Comparison of ENCODE assay signal across 7 mouse cellular contexts in genomic region chr13:10359516-10360198, GRCm38 (mm10). TPM values are rescaled to one million over a fixed set of nuclear protein-coding genes. Genes with fewer than 3 reads are reported as not detected.
A peak's percentile ranks its signal among the peaks of the same experiment; 100 is the strongest.
DNase-seq lines count a peak whose midpoint lies in the region; ATAC-seq and TF ChIP-seq lines count a peak whose summit lies in the region.

No protein-coding gene starts in this region.

- 3% methylated on average over 26 of the region's 26 CpGs for WGBS in embryonic facial prominence, embryonic 10.5 days
- 2% methylated on average over 26 of the region's 26 CpGs for WGBS in hindbrain, embryonic 10.5 days
- 2% methylated on average over 26 of the region's 26 CpGs for WGBS in limb, embryonic 13.5 days
- 2% methylated on average over 26 of the region's 26 CpGs for WGBS in neural tube, embryonic 14.5 days

- peak overlapping the region; percentile 92 for H3K4me2 ChIP-seq in limb, embryonic 13.5 days (replicated peaks)
- peak overlapping the region; percentile 96 for H3K4me2 ChIP-seq in neural tube, embryonic 14.5 days (ENCODE audit: low read depth, low read length)

- ATAC-seq in limb, embryonic 13.5 days (ENCODE audit: low FRiP score, low read depth): 0 out of 2 replicates have a peak, but pooled peaks have one; percentile 16
- 0 out of 2 replicates have a peak, but pooled peaks have one; percentile 1 for ATAC-seq in neural tube, embryonic 14.5 days (ENCODE audit: low read depth)

- H3K9ac ChIP-seq in limb, embryonic 13.5 days: peak overlapping the region; percentile 65
- H3K9ac ChIP-seq in neural tube, embryonic 14.5 days (replicated peaks; ENCODE audit: low read depth, low read length): peak overlapping the region; percentile 59

- peaks cover 54% of the 10 kb centered on the region for H3K27me3 ChIP-seq in embryonic facial prominence, embryonic 10.5 days (replicated peaks; ENCODE audit: low read depth, poor library complexity, severe bottlenecking)
- H3K27me3 ChIP-seq in hindbrain, embryonic 10.5 days (ENCODE audit: insufficient read depth, poor library complexity, severe bottlenecking): peaks cover 61% of the 10 kb centered on the region
- peaks cover 58% of the 10 kb centered on the region for H3K27me3 ChIP-seq in limb, embryonic 13.5 days
- H3K27me3 ChIP-seq in neural tube, embryonic 14.5 days (ENCODE audit: control insufficient read depth, insufficient read depth, low read length): peaks cover 21% of the 10 kb centered on the region

- no peaks in the 10 kb centered on the region for H3K36me3 ChIP-seq in embryonic facial prominence, embryonic 10.5 days (replicated peaks)
- no peaks in the 10 kb centered on the region for H3K36me3 ChIP-seq in hindbrain, embryonic 10.5 days
- H3K36me3 ChIP-seq in limb, embryonic 13.5 days: no peaks in the 10 kb centered on the region
- no peaks in the 10 kb centered on the region for H3K36me3 ChIP-seq in neural tube, embryonic 14.5 days (ENCODE audit: control insufficient read depth, insufficient read depth, low read length)

- H3K27ac ChIP-seq in left cerebral cortex, adult 2 months: peak overlapping the region; percentile 78
- no peak overlapping the region for H3K27ac ChIP-seq in embryonic facial prominence, embryonic 10.5 days (replicated peaks)
- H3K27ac ChIP-seq in hindbrain, embryonic 10.5 days: no peak overlapping the region
- H3K27ac ChIP-seq in limb, embryonic 13.5 days: no peak overlapping the region
- no peak overlapping the region for H3K27ac ChIP-seq in neural tube, embryonic 14.5 days (ENCODE audit: low read depth, low read length)

- H3K4me3 ChIP-seq in left cerebral cortex, adult 2 months: peak overlapping the region; percentile 68
- peak overlapping the region; percentile 66 for H3K4me3 ChIP-seq in embryonic facial prominence, embryonic 10.5 days
- peak overlapping the region; percentile 70 for H3K4me3 ChIP-seq in hindbrain, embryonic 10.5 days
- peak overlapping the region; percentile 50 for H3K4me3 ChIP-seq in limb, embryonic 13.5 days
- peak overlapping the region; percentile 64 for H3K4me3 ChIP-seq in neural tube, embryonic 14.5 days (ENCODE audit: low read depth, low read length)

- H3K9me3 ChIP-seq in embryonic facial prominence, embryonic 10.5 days: no peaks in the 10 kb centered on the region
- H3K9me3 ChIP-seq in hindbrain, embryonic 10.5 days: no peaks in the 10 kb centered on the region
- H3K9me3 ChIP-seq in limb, embryonic 13.5 days: no peaks in the 10 kb centered on the region
- H3K9me3 ChIP-seq in neural tube, embryonic 14.5 days (ENCODE audit: control insufficient read depth, low read length): no peaks in the 10 kb centered on the region

- intact Hi-C loops in left cerebral cortex, adult 2 months (cut with DNase I): loop anchor here (5.0 to 10.0 kb wide), 3 partner anchors 122 to 1205 kb away; no protein-coding TSS in a partner anchor
- intact Hi-C loops in left cerebral cortex, postnatal 10 days (cut with DNase I): loop anchor here (10.0 kb wide), 1 partner anchor 475 kb away; no protein-coding TSS in a partner anchor

- DNase-seq in left cerebral cortex, adult 2 months (ENCODE audit: extremely low spot score in 1 of 2, low spot score in 2 of 2): peak; percentile 19 to 38
- DNase-seq in left cerebral cortex, postnatal 10 days (ENCODE audit: extremely low spot score in 1 of 2, low spot score in 2 of 2): no peak
- DNase-seq in embryonic facial prominence, embryonic 10.5 days (ENCODE audit: low spot score): peak; percentile 31
- DNase-seq in hindbrain, embryonic 10.5 days (ENCODE audit: low spot score): peak; percentile 41
- no peak for DNase-seq in spleen, postnatal 4 days (ENCODE audit: low spot score in 2 of 2)

- peaks cover 20% of the 10 kb centered on the region for H3K4me1 ChIP-seq in embryonic facial prominence, embryonic 10.5 days
- H3K4me1 ChIP-seq in hindbrain, embryonic 10.5 days (replicated peaks): peaks cover 19% of the 10 kb centered on the region
- peaks cover 18% of the 10 kb centered on the region for H3K4me1 ChIP-seq in limb, embryonic 13.5 days
- H3K4me1 ChIP-seq in neural tube, embryonic 14.5 days (ENCODE audit: control insufficient read depth, insufficient read depth, low read length): 0 out of 2 replicates have a peak, but pooled peaks cover 2% of the 10 kb centered on the region

- TF ChIP-seq CTCF in left cerebral cortex, adult 2 months (IDR thresholded peaks at IDR 0.05): no peak

RNA-seq across cellular contexts. Expression of gene Chrm3, which starts 1.0 kb away (rescaled TPM):
- total RNA-seq in left cerebral cortex, adult 2 months (2021): 10 to 100 TPM; 52.6 to 55.0 TPM
- total RNA-seq in left cerebral cortex, postnatal 10 days (2021): 10 to 100 TPM; 37.3 to 37.5 TPM
- polyA plus RNA-seq in embryonic facial prominence, embryonic 10.5 days (2016; fragmentation: Nextera tagmentation; extraction: Ambion mirVana): 0.21 and 0.62 TPM in 2 replicates
- polyA plus RNA-seq in hindbrain, embryonic 10.5 days (2016; fragmentation: Nextera tagmentation; extraction: Ambion mirVana): 0.31 and 0.41 TPM in 2 replicates
- 1.6 and 1.9 TPM in 2 replicates for polyA plus RNA-seq in limb, embryonic 13.5 days (2015; fragmentation: Nextera tagmentation; extraction: Ambion mirVana)
- polyA plus RNA-seq in neural tube, embryonic 14.5 days (2014; fragmentation: Nextera tagmentation; extraction: Ambion mirVana): 2.1 and 5.2 TPM in 2 replicates

Comparison
In these comparisons a context has a peak if more than half of its experiments do, and no peak if none do; other contexts are left out.
1. DNase-seq: peak in left cerebral cortex, adult 2 months (2 of 2), embryonic facial prominence, embryonic 10.5 days (single experiment) and hindbrain, embryonic 10.5 days (single experiment); none in left cerebral cortex, postnatal 10 days (0 of 2) and spleen, postnatal 4 days (0 of 2).
2. Peak in every context shown above with its lines, with median percentiles within 50 percentile points of each other: H3K4me3 ChIP-seq.